Mouse (Mus musculus) 3T3-L1 (cell line): Measurements from ENCODE around the gene Vmn1r236.

Source experiments
- DNase-seq: peaks from one replicate; pipeline ENCODE4 v3.0.0-alpha.2; 2015; ENCODE audit warnings: low read depth, low spot score

Gene Vmn1r236

DNA sequence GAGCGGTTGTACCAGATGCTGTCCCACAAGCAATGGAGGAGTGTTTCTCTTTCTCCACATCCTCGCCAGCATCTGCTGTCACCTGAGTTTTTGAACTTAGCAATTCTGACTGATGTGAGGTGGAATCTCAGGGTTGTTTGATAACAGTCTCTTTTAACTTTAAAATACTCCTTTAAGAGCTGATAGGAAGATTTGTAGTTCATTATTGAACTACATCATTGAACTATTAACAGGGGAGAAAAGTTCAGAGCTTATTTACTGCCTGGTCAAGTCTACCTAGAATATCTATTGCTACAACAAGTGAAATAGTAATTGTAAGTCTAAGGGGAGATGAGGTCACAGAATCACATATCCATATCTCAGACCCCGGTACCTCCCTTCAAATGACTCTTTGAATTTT lies at the start of gene Vmn1r236:
Vmn1r236 (plus strand) TSS at position 301 of the 400 bp plus-strand sequence.
- DNase-seq, result no peak

DNA sequence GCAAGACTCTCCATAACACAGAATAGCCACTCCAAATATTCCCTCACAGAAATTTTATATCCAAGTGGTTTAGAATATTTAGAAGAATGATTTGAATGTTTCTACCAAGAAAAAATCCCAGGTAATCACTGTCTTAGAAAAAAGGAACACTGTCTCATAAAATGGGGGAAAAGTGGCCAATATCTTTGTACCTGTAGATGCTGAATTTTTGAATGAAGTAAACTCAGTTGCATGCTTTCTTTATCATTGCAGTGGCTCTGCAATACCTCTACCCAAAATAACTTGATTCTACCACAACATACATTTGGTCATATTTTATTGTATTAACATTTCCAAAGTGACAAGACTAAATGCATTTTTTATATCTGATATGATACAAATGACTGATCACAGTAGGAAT lies 26.6 kb upstream of the Vmn1r236 start, which contains the start of gene Vmn1r235:
Vmn1r235 (plus strand) TSS at position 301 of the 400 bp plus-strand sequence.
- DNase-seq, result no peak

DNA sequence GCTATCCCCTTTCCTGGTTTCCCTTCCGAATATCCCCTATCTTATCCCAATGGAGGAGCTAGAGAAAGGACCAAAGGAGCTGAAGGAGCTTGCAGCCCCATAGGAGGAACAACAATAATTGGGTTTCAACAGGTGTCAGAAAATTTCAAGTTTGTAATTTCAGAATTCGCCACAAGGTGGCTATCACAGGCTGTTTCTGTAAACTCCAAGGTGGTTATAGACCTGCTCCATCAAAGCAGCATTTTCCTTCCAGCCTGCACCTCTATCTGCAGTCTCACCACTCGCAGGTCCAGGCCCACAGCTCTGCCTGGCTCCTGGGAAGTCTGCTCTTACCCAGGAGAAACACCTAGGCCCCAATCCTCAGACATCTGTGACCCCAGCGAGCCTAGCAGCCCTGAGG lies 10.6 kb upstream of the Vmn1r236 start:
- DNase-seq, result peak; percentile 78

DNA sequence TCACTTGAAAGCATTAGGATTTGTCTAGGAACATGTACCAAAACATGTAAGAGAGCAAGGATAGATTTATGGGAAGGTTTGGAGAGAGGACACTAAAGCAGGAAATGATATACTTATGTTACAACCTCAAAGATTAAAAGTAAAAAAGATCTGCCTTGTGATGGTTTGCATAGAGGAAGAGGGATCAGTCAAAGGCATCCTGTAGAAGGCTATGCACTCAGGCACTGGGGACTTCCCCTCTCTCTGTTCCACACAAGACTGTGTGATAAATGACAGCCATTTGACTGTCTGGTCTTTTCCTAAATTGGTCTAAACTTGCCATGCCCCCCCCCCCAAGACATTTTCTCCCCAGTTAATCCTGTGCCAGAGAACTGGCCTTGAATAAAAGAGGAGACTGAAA lies 1.7 kb downstream of the Vmn1r236 start:
- no peak for DNase-seq

DNA sequence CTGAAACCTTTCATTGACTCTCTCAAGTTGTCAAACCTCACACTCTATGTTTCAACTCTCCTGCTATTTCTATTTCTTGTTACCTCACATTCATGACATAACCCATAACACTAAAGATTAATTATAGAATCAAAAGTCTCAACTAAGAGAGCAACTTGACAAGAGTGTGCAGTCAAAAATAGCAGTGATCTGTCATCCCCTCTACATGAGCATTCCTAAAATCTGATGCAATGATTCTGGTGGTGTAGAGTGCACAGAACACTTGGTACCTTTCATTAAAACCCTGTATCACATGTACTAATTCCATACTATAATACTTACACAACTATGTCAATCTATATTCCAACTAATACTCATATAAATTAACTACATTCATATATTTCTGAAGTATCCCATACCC lies 7.0 kb downstream of the Vmn1r236 start:
- no peak for DNase-seq

DNA sequence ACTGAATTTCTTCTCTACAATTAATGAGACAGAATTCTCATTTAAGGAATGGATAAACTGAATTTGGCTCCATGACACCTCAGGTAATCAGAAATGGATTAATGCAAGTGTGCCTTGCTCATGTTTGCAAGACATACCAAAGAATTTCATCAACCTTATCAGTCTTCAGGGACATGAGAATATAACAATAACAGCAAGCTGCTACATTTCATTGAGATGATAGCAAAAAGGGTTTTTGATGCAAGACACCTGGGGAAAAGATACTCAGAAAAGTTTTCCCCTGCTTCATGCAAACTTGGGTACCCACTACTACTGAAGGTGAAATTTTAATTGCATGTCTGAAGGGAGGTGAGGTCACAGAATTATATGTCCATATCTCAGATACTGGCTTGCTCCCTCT lies 28.8 kb downstream of the Vmn1r236 start, which contains the start of gene Vmn1r237:
Vmn1r237 (plus strand) TSS at position 301 of the 400 bp plus-strand sequence.
- DNase-seq, result no peak
